Mouse (Mus musculus) hindbrain, embryonic 12.5 days (tissue): ENCODE results near the gene Nod2. TPM values are rescaled to one million over a fixed set of nuclear protein-coding genes. Genes with fewer than 3 reads are reported as not detected.
A peak's percentile ranks its signal among the peaks of the same experiment; 100 is the strongest.

Source experiments
- ATAC-seq: fragments of 200-750 bp; cut with Nextera tagmentation; 2 replicates; pipeline ENCODE4 v1.8.0; 2017; ENCODE audit warnings: moderate TSS enrichment; ENCODE audit not compliant: low FRiP score
- H3K27ac ChIP-seq: fragments of 300-500 bp; sonication (generic); 2 replicates; pipeline ENCODE4 v1.5.1; 2016; ENCODE audit warnings: mild to moderate bottlenecking
- H3K27me3 ChIP-seq: fragments of 300-500 bp; sonication (generic); 2 replicates; pipeline ENCODE4 v1.6.1; 2016; ENCODE audit warnings: mild to moderate bottlenecking
- H3K36me3 ChIP-seq: fragments of 300-500 bp; sonication (generic); 2 replicates; pipeline ENCODE4 v1.6.1; 2016; ENCODE audit warnings: mild to moderate bottlenecking
- H3K4me1 ChIP-seq: fragments of 300-500 bp; sonication (generic); 2 replicates; pipeline ENCODE4 v1.6.1; 2016
- H3K4me2 ChIP-seq: fragments of 300-500 bp; sonication (generic); replicated peaks from 2 replicates; pipeline ENCODE4 v1.6.1; 2016; ENCODE audit warnings: mild to moderate bottlenecking
- H3K4me3 ChIP-seq: fragments of 300-500 bp; sonication (generic); 2 replicates; pipeline ENCODE4 v1.5.1; 2016; ENCODE audit warnings: mild to moderate bottlenecking
- H3K9ac ChIP-seq: fragments of 300-500 bp; sonication (generic); 2 replicates; pipeline ENCODE4 v1.6.1; 2016; ENCODE audit warnings: mild to moderate bottlenecking, moderate library complexity
- H3K9me3 ChIP-seq: fragments of 300-500 bp; sonication (generic); replicated peaks from 2 replicates; pipeline ENCODE4 v1.6.1; 2016; ENCODE audit warnings: mild to moderate bottlenecking
- WGBS: fragments of 180-500 bp; shearing (Covaris S2); methylation state at CpG from one replicate; pipeline ENCODE4 v1.1.7; 2016; 5-methylcytosine and 5-hydroxymethylcytosine counted together
- polyA plus RNA-seq: library from polyadenylated mRNA; unstranded; fragments of >200 nt; fragmentation: Nextera tagmentation; extraction: Ambion mirVana; gene quantifications from 2 replicates; pipeline ENCODE4 v1.2.1, GENCODE M21; 2016

The Nod2 gene
- polyA plus RNA-seq, 1 experiment from 2014 or later: 0.25 TPM

DNA sequence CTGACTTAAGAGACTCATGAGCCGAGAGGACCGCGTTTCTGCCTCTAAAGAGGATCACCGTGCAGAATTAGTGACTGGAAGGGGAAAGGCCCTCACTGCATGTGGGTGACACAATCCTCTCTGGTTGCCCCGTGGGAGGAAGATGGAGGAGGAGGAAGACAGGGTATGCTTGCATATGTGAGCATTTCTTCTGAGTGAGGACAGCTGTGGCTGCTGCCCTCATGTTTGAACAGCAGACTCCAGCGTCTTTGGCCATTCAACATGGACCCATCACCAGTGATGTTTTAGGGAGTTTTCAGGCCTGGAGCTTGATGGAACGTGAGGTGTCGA, 39.8 kb downstream of the Nod2 start:
- no peaks in the 10 kb centered on the region for H3K9me3 ChIP-seq
- ATAC-seq: no peak
- no peak overlapping the region for H3K9ac ChIP-seq
- no peak overlapping the region for H3K4me2 ChIP-seq
- no peaks in the 10 kb centered on the region for H3K4me1 ChIP-seq
- no peaks in the 10 kb centered on the region for H3K36me3 ChIP-seq
- WGBS: 76% methylated on average over 8 of the region's 8 CpGs
- no peak overlapping the region for H3K27ac ChIP-seq
- H3K4me3 ChIP-seq: no peak overlapping the region
- 0 out of 2 replicates have a peak, but pooled peaks cover 3% of the 10 kb centered on the region for H3K27me3 ChIP-seq

DNA sequence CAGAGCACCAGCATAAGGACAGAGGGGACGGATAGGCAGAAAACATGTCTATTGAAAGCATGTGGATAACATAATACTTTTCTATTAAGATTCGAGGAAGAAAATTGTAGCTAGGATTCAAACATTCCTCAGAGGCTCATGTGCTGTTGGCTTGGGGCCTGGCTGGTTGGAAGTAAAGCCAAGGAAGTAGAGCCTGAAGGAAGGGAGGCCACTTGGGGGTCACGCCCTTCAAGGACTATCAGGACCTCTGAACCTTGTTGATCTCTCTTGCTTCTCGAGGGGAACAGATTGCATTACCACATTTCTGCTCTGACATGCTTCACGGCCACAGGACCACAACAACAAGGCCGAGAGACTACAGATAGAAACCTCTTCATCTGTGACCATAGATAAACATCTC, 42.0 kb downstream of the Nod2 start:
- Histone ChIP-seq H3K4me3 (no peak overlapping the region), H3K4me1 (no peaks in the 10 kb centered on the region), H3K9ac (no peak overlapping the region), H3K36me3 (no peaks in the 10 kb centered on the region), H3K27me3 (0 out of 2 replicates have a peak, but pooled peaks cover 4% of the 10 kb centered on the region), H3K4me2 (no peak overlapping the region), H3K9me3 (no peaks in the 10 kb centered on the region), H3K27ac (no peak overlapping the region)
- WGBS: 81% methylated on average over 6 of the region's 6 CpGs
- ATAC-seq: no peak

- ATAC-seq: no peak
- Histone ChIP-seq H3K27me3 (0 out of 2 replicates have a peak, but pooled peaks cover 9% of the 10 kb centered on the region), H3K4me3 (no peak overlapping the region), H3K27ac (no peak overlapping the region), H3K9ac (no peak overlapping the region), H3K9me3 (no peaks in the 10 kb centered on the region), H3K4me2 (no peak overlapping the region), H3K36me3 (no peaks in the 10 kb centered on the region), H3K4me1 (no peaks in the 10 kb centered on the region)
- 89% methylated on average over 6 of the region's 6 CpGs for WGBS
Measured at GRCm38 (mm10) chr8:88689891-88690290, 42.8 kb downstream of the Nod2 start.

- no peak for ATAC-seq
- 51% methylated on average over 4 of the region's 4 CpGs for WGBS
Measured at GRCm38 (mm10) chr8:88691342-88691948, 44.3 kb downstream of the Nod2 start.

DNA sequence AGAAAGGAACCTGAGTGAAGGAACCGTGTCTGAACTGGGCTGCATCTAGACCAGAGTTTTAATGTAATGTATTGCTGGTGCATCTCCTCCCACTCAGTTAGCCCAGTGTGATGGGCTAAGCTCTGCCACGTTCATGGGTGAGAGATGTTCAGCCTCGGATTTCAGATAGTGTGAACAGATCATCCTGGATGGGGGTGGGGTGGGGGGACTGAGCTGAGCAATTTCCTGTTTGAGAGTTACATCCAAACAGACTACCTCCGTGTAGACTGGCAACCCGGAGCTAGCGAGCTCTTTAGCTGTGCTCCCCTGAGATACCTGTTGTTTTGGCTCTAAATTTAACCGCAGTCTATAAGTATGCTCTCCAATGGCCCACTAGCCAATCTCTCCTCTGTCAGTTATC, 44.8 kb downstream of the Nod2 start:
- H3K4me3 ChIP-seq: no peak overlapping the region
- H3K9ac ChIP-seq: no peak overlapping the region
- H3K27me3 ChIP-seq: 0 out of 2 replicates have a peak, but pooled peaks cover 9% of the 10 kb centered on the region
- ATAC-seq: no peak
- no peak overlapping the region for H3K27ac ChIP-seq
- H3K4me1 ChIP-seq: no peaks in the 10 kb centered on the region; the same call in 1 of the 2 replicates
- H3K9me3 ChIP-seq: no peaks in the 10 kb centered on the region
- no peak overlapping the region for H3K4me2 ChIP-seq
- 63% methylated on average over 7 of the region's 7 CpGs for WGBS
- no peaks in the 10 kb centered on the region for H3K36me3 ChIP-seq

More at GRCm38 (mm10) chr8:88691342-88691948, 44.3 kb downstream of the Nod2 start:
- Histone ChIP-seq H3K4me2 (no peak overlapping the region), H3K9ac (no peak overlapping the region), H3K36me3 (no peaks in the 10 kb centered on the region), H3K4me1 (no peaks in the 10 kb centered on the region; the same call in 1 of the 2 replicates), H3K27me3 (0 out of 2 replicates have a peak, but pooled peaks cover 9% of the 10 kb centered on the region), H3K4me3 (no peak overlapping the region), H3K9me3 (no peaks in the 10 kb centered on the region), H3K27ac (no peak overlapping the region)

GRCm38 (mm10) chr8:88692866-88693265, 45.8 kb downstream of the Nod2 start:
- 81% methylated on average over 6 of the region's 6 CpGs for WGBS
- Histone ChIP-seq H3K9ac (no peak overlapping the region), H3K4me1 (peaks cover 4% of the 10 kb centered on the region), H3K4me2 (no peak overlapping the region), H3K27me3 (0 out of 2 replicates have a peak, but pooled peaks cover 9% of the 10 kb centered on the region), H3K4me3 (no peak overlapping the region), H3K27ac (no peak overlapping the region), H3K36me3 (no peaks in the 10 kb centered on the region), H3K9me3 (no peaks in the 10 kb centered on the region)
- no peak for ATAC-seq

- no peak overlapping the region for H3K4me3 ChIP-seq
- H3K9me3 ChIP-seq: no peaks in the 10 kb centered on the region
- H3K27ac ChIP-seq: no peak overlapping the region
- 0 out of 2 replicates have a peak, but pooled peaks cover 9% of the 10 kb centered on the region for H3K27me3 ChIP-seq
- peaks cover 6% of the 10 kb centered on the region for H3K4me1 ChIP-seq
- WGBS: 70% methylated on average over 4 of the region's 4 CpGs
- H3K4me2 ChIP-seq: no peak overlapping the region
- no peak for ATAC-seq
- H3K9ac ChIP-seq: no peak overlapping the region
- H3K36me3 ChIP-seq: no peaks in the 10 kb centered on the region
Measured at GRCm38 (mm10) chr8:88693376-88693775, 46.3 kb downstream of the Nod2 start.

- 67% methylated on average over 7 of the region's 7 CpGs for WGBS
- ATAC-seq: no peak
- Histone ChIP-seq H3K9me3 (no peaks in the 10 kb centered on the region), H3K4me3 (no peak overlapping the region), H3K27me3 (0 out of 2 replicates have a peak, but pooled peaks cover 9% of the 10 kb centered on the region), H3K9ac (no peak overlapping the region), H3K27ac (no peak overlapping the region), H3K4me1 (peaks cover 6% of the 10 kb centered on the region), H3K36me3 (no peaks in the 10 kb centered on the region), H3K4me2 (no peak overlapping the region)
Measured at GRCm38 (mm10) chr8:88694291-88694690, 47.2 kb downstream of the Nod2 start.

DNA sequence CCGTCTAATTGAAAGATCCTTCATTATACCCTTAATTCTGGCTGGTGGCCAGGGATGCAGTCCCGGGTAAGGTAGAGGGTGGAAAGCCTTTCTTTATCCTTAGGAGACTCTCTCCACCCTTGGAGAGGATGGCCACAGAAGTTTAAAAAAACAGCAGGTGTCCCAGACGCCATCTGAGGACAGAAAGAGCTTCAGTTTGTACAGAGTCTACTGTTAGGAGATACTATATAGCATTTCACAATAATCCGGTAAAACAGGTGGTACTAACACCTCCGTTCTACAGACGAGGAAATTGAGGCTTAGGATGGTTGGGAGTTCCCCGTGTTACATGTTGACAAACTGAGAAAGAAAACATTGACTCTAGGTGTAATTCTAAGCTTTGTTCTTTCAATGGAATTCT, 49.1 kb downstream of the Nod2 start:
- Histone ChIP-seq H3K27me3 (0 out of 2 replicates have a peak, but pooled peaks cover 6% of the 10 kb centered on the region), H3K27ac (no peak overlapping the region), H3K9ac (no peak overlapping the region), H3K4me3 (peak overlapping the region; percentile 73), H3K4me1 (peaks cover 6% of the 10 kb centered on the region), H3K36me3 (no peaks in the 10 kb centered on the region), H3K9me3 (no peaks in the 10 kb centered on the region), H3K4me2 (peak overlapping the region; percentile 46)
- WGBS: 26% methylated on average over 7 of the region's 7 CpGs
- ATAC-seq: 0 out of 2 replicates have a peak, but pooled peaks have one; percentile 2

- no peaks in the 10 kb centered on the region for H3K36me3 ChIP-seq
- H3K27me3 ChIP-seq: 0 out of 2 replicates have a peak, but pooled peaks cover 6% of the 10 kb centered on the region
- peak within 1 kb of the TSS; percentile 78 for H3K9ac ChIP-seq
- peaks cover 6% of the 10 kb centered on the region for H3K4me1 ChIP-seq
- no peaks in the 10 kb centered on the region for H3K9me3 ChIP-seq
- peak within 1 kb of the TSS; percentile 65 for H3K4me2 ChIP-seq
- ATAC-seq: peak; percentile 99
- peak within 1 kb of the TSS; percentile 73 for H3K4me3 ChIP-seq
- WGBS: under 1% methylated on average over 80 of the region's 80 CpGs
- peak within 1 kb of the TSS; percentile 74 for H3K27ac ChIP-seq
Measured at GRCm38 (mm10) chr8:88696721-88697641, 49.9 kb downstream of the Nod2 start, which contains the start of gene Cyld. Gene Cyld (plus strand): TSS chr8:88697028.

- Histone ChIP-seq H3K36me3 (no peaks in the 10 kb centered on the region), H3K9me3 (no peaks in the 10 kb centered on the region), H3K4me3 (peak overlapping the region; percentile 73), H3K4me2 (peak overlapping the region; percentile 65), H3K27ac (no peak overlapping the region), H3K4me1 (peaks cover 6% of the 10 kb centered on the region), H3K9ac (peak overlapping the region; percentile 78), H3K27me3 (0 out of 2 replicates have a peak, but pooled peaks cover 6% of the 10 kb centered on the region)
- 27% methylated on average over 4 of the region's 4 CpGs for WGBS
- ATAC-seq: no peak; the same call in 1 of the 2 replicates
Measured at GRCm38 (mm10) chr8:88697642-88698031, 50.5 kb downstream of the Nod2 start.

DNA sequence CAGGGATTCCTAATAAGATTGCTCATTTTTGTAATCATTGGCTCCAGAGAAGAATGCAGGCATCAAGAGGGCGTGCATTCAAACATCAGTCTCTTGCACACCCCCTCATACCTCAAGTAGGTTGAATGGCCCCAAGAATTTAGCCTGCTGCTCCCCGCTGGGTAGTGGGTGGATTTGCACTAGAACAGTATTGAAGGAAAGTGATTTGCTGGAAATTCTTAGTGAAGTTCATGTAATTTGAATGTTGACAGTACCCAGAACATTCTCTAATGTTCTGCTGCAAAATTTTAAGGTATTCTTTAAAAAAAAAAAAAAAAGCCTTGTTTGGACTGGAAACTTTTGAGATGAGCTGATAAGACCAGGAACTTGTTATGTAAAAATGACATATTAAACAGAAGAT, 50.9 kb downstream of the Nod2 start:
- Histone ChIP-seq H3K27me3 (0 out of 2 replicates have a peak, but pooled peaks cover 6% of the 10 kb centered on the region), H3K27ac (no peak overlapping the region), H3K4me3 (peak overlapping the region; percentile 73), H3K4me1 (peaks cover 6% of the 10 kb centered on the region), H3K9ac (peak overlapping the region; percentile 78; the same call in 1 of the 2 replicates), H3K36me3 (no peaks in the 10 kb centered on the region), H3K4me2 (peak overlapping the region; percentile 65), H3K9me3 (no peaks in the 10 kb centered on the region)
- 24% methylated on average over 2 of the region's 2 CpGs for WGBS
- ATAC-seq: no peak
